Mouse (Mus musculus): Measurements from ENCODE around the gene Ube2d3.

DNA sequence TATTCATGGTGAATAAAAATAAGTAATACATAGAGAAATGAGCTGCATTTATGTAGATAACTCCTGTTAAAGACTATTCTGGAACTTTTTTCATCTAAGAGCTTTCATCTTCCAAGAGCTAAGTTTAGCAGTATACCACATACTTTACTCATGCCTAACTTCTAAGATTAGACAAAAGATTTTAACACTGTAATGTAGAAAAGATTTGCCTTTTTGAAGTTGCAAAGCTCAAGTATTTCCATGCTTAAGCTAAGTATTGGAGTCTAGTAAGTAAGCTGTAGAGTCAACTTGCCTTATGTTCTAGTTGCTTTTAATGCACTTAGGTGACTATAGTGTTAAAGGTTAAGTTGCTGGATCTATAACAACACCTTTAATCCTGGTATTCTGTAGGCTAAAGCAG, 21.0 kb downstream of the Ube2d3 start:
- no peak for TF ChIP-seq CTCF (IDR thresholded peaks at IDR 0.05; ENCODE audit: low read depth)
- no peak for TF ChIP-seq EP300 (IDR thresholded peaks at IDR 0.05; ENCODE audit: low read depth)

Measured in liver, postnatal 0 days (tissue).